Mouse (Mus musculus) myocyte (in vitro differentiated cells): ENCODE results near the gene Brf1.

Experiments
- CEBPB ChIP-seq: IDR thresholded peaks from 2 replicates; pipeline ENCODE4 v1.6.1; 2011; ENCODE audit warnings: mild to moderate bottlenecking, moderate library complexity; ENCODE audit not compliant: poor library complexity, insufficient read depth, severe bottlenecking
- MAX ChIP-seq: IDR thresholded peaks from one replicate; pipeline ENCODE4 v1.6.1; 2011; ENCODE audit warnings: low read depth, mild to moderate bottlenecking, control low read depth
- MYOG ChIP-seq, 3 experiments: IDR thresholded peaks; one replicate each; pipeline ENCODE4 v1.6.1; 2011; ENCODE audit warnings: control low read depth in 2 of 3, low read depth in 2 of 3, mild to moderate bottlenecking in 2 of 3; ENCODE audit not compliant: insufficient read length in 2 of 3, control insufficient read depth in 1 of 3, insufficient read depth in 1 of 3
- POLR2A ChIP-seq: IDR thresholded peaks from one replicate; pipeline ENCODE4 v1.6.1; 2011; ENCODE audit warnings: low read depth, mild to moderate bottlenecking, control low read depth, moderate library complexity; ENCODE audit not compliant: insufficient read length
- REST ChIP-seq: IDR thresholded peaks from one replicate; pipeline ENCODE4 v1.6.1; 2011; ENCODE audit warnings: mild to moderate bottlenecking, control low read depth, moderate library complexity; ENCODE audit not compliant: insufficient read depth, insufficient read length
- SRF ChIP-seq: IDR thresholded peaks from one replicate; pipeline ENCODE4 v1.6.1; 2011; ENCODE audit warnings: low read depth; ENCODE audit not compliant: control insufficient read depth, insufficient read length

GRCm38 (mm10) chr12:112929562-112930352, 70.7 kb downstream of the Brf1 start, which contains the start of gene Jag2:
- TF ChIP-seq POLR2A (peak; percentile 66), CEBPB (no peak), MAX (no peak), REST (no peak), MYOG (IDR thresholded peaks at IDR 0.05; ENCODE audit: control insufficient read depth in 1 of 3, insufficient read depth in 1 of 3, insufficient read length in 2 of 3, low read depth in 2 of 3) (no peak), SRF (no peak)
